In the genomic region with DNA sequence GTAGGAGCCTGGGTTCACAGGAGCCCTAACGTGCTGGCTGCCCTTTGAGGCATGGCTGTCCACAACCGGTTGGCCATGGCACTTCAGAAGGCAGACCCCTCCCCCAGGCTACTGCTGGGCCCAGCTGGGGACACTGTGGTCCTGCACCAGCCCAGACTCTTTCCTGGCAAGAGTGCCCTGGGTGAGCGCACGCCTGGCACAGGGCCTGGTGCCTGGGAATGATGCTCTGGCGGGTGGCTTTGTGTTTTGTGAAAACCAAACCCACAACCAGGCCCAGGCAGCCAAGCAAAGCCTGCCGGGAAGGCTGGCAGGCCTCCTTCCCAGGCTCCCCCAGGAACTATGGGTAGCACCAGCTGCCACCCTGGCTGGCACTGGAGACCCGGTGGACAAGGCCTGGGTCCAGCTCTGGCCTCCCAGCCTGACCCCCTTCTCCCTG, we compare ENCODE assay signal across 7 mouse cellular contexts.
DNase-seq lines count a peak whose midpoint lies in the region; ATAC-seq and TF ChIP-seq lines count a peak whose summit lies in the region.

No protein-coding gene starts in this region.

- CTCF ChIA-PET in Patski (lab: Charles Lee) = no interaction called here

- no peak overlapping the region for H3K4me2 ChIP-seq in hindbrain, embryonic 15.5 days

- POLR2A ChIA-PET in Patski (lab: Charles Lee) = interaction anchor here (0.9 kb wide), 1 partner anchor 210 kb away, joined by 3 read pairs; no protein-coding TSS in a partner anchor

- H3K4me1 ChIP-seq in hindbrain, embryonic 15.5 days (replicated peaks) = peaks cover 41% of the 10 kb centered on the region
- H3K4me1 ChIP-seq in midbrain, embryonic 10.5 days = peaks cover 34% of the 10 kb centered on the region

- 30% methylated on average over 7 of the region's 7 CpGs for WGBS in hindbrain, embryonic 15.5 days
- WGBS in midbrain, embryonic 10.5 days = 63% methylated on average over 7 of the region's 7 CpGs

- no peaks in the 10 kb centered on the region for H3K9me3 ChIP-seq in hindbrain, embryonic 15.5 days
- H3K9me3 ChIP-seq in midbrain, embryonic 10.5 days (replicated peaks) = no peaks in the 10 kb centered on the region

- H3K27me3 ChIP-seq in Patski = no peaks in the 10 kb centered on the region
- H3K27me3 ChIP-seq in hindbrain, embryonic 15.5 days = no peaks in the 10 kb centered on the region
- peaks cover 11% of the 10 kb centered on the region; the same call in 1 of the 2 replicates for H3K27me3 ChIP-seq in midbrain, embryonic 10.5 days (ENCODE audit: low read depth, poor library complexity, severe bottlenecking)

- in situ Hi-C loops in Patski (cut with MboI; ENCODE audit: low pct_unique_long_range_greater_than_20kb) = no loop called here

- no peaks in the 10 kb centered on the region for H3K36me3 ChIP-seq in hindbrain, embryonic 15.5 days
- H3K36me3 ChIP-seq in midbrain, embryonic 10.5 days = 0 out of 2 replicates have a peak, but pooled peaks cover 11% of the 10 kb centered on the region

- TF ChIP-seq CTCF in Patski (IDR thresholded peaks at IDR 0.05) = no peak

- H3K27ac ChIP-seq in hindbrain, embryonic 15.5 days (replicated peaks) = peak overlapping the region; percentile 68
- peak overlapping the region; percentile 68 for H3K27ac ChIP-seq in midbrain, embryonic 10.5 days (replicated peaks)

- no peak overlapping the region for H3K9ac ChIP-seq in hindbrain, embryonic 15.5 days

- no peak for DNase-seq in Patski (ENCODE audit: low read depth, low spot score)
- peak; percentile 61 to 81 for DNase-seq in frontal cortex, postnatal 14 days (ENCODE audit: low spot score in 2 of 2)
- DNase-seq in midbrain, embryonic 10.5 days (ENCODE audit: low spot score) = no peak
- no peak for DNase-seq in adrenal gland, adult 8-10 months
- no peak for DNase-seq in spleen, adult 18-20 months

- no peak overlapping the region for H3K4me3 ChIP-seq in hindbrain, embryonic 15.5 days
- no peak overlapping the region for H3K4me3 ChIP-seq in midbrain, embryonic 10.5 days

- peak; percentile 55 for ATAC-seq in Patski
- peak; percentile 80 for ATAC-seq in cerebellum, adult (ENCODE audit: insufficient number of reproducible peaks, low FRiP score, low TSS enrichment)
- ATAC-seq in hindbrain, embryonic 15.5 days (ENCODE audit: low FRiP score, low read depth) = peak; percentile 92

Comparison
In these comparisons a context has a peak if more than half of its experiments do, and no peak if none do; other contexts are left out.
1. DNase-seq: peak in frontal cortex, postnatal 14 days (2 of 2); none in Patski (single experiment), midbrain, embryonic 10.5 days (single experiment), adrenal gland, adult 8-10 months (single experiment) and spleen, adult 18-20 months (0 of 2).
2. Peak in every context shown above with its lines, with median percentiles within 50 percentile points of each other: ATAC-seq.